Mouse (Mus musculus) bone marrow, adult 2 months (tissue): ENCODE data around the gene Gm8369.

Experiments used
- CTCF ChIP-seq: fragments of 200-500 bp; IDR thresholded peaks from 2 replicates; pipeline ENCODE4 v1.5.1; 2011; ENCODE audit warnings: low read length, control low read depth; ENCODE audit not compliant: control insufficient read depth, insufficient read depth
- POLR2A ChIP-seq: fragments of 200-500 bp; IDR thresholded peaks from 2 replicates; pipeline ENCODE4 v1.6.1; 2011; ENCODE audit warnings: low read depth, mild to moderate bottlenecking, control low read depth, low read length, borderline replicate concordance; ENCODE audit not compliant: control insufficient read depth

DNA sequence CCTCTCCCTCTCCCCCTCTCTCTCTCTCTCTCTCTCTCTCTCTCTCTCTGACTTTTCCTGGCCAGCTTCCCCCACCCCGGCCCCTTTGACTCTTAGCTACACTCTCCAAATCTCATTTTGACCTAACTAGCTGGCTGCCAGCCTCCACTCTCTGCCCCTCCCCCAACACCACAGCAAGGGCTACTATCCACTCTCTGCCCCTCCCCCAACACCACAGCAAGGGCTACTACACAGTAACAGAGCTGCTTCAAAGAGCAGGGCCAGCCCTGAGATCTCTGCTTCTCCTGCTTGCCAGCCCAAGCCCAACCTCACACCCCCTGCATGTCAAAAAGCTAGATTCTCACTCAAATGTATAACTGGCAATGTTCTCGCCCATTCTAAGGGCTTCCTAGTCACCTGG is 51.6 kb downstream of the Gm8369 start:
- no peak for TF ChIP-seq POLR2A
- no peak for TF ChIP-seq CTCF
